Mouse (Mus musculus): Measurements from ENCODE around the gene Dpep3.

DNA sequence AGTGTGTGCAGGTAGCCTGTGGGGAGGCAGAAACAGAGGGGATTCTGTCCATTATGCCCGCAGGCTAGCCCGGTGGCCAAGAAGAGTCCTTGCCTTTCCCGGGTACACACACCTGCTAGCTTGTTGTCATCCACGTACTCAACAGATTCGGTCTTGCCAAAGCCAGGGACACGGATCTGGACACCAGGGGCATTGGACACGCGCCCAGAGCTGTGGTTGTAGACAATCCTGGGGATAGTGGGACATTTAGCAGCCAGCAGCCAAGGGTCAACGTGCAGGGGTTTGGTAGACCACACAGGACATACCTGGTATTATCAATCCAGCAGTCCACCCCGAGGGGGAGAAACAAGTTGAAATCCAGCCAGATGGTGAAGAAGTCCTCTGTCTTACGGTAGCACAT is 37.2 kb downstream of the Dpep3 start:
- no peak for TF ChIP-seq CTCF (IDR thresholded peaks at IDR 0.05; ENCODE audit: extremely low read depth, insufficient read depth, low read length)
- TF ChIP-seq POLR2A (IDR thresholded peaks at IDR 0.05; ENCODE audit: extremely low read depth, insufficient read depth, low read length) = no peak
